Mouse (Mus musculus) B cell, adult 2 months (primary cell): ENCODE measurements around the gene Man2b2.

ENCODE experiments used
- DNase-seq, 2 experiments: peaks; one replicate each; pipeline ENCODE4 v3.0.0; 2022

The Man2b2 gene

GRCm38 (mm10) chr5:36759848-36760247 is 70.6 kb downstream of the Man2b2 start:
- DNase-seq: no peak

GRCm38 (mm10) chr5:36757033-36757432 is 73.4 kb downstream of the Man2b2 start:
- DNase-seq: peak; percentile 37 to 45
